Mouse (Mus musculus) thymus, adult 2 months (tissue): Measurements from ENCODE around the gene Gm20388.

ENCODE experiments used
- CTCF ChIP-seq: fragments of 200-500 bp; IDR thresholded peaks from 2 replicates; pipeline ENCODE4 v1.5.1; 2012; ENCODE audit warnings: mild to moderate bottlenecking, control low read depth, low read length, moderate library complexity, borderline replicate concordance; ENCODE audit not compliant: control insufficient read depth, poor library complexity, insufficient read depth; ENCODE audit errors: extremely low read depth
- POLR2A ChIP-seq: fragments of 200-500 bp; IDR thresholded peaks from 2 replicates; pipeline ENCODE4 v1.6.1; 2012; ENCODE audit warnings: mild to moderate bottlenecking, low read length, control low read depth, moderate library complexity; ENCODE audit not compliant: control insufficient read depth, poor library complexity, insufficient read depth; ENCODE audit errors: extremely low read depth

GRCm38 (mm10) chr8:123697329-123697728, 3786.7 kb downstream of the Gm20388 start:
- TF ChIP-seq CTCF (no peak), POLR2A (no peak)
